Mouse (Mus musculus) adrenal gland, adult (tissue): Measurements from ENCODE around the gene Ldb1.

ENCODE experiments used
- DNase-seq, 2 experiments: peaks; one replicate each; pipeline ENCODE4 v3.0.0; 2022 to 2023; ENCODE audit warnings: low spot score in 1 of 2; ENCODE audit not compliant: inconsistent age in 2 of 2

The Ldb1 gene

DNA sequence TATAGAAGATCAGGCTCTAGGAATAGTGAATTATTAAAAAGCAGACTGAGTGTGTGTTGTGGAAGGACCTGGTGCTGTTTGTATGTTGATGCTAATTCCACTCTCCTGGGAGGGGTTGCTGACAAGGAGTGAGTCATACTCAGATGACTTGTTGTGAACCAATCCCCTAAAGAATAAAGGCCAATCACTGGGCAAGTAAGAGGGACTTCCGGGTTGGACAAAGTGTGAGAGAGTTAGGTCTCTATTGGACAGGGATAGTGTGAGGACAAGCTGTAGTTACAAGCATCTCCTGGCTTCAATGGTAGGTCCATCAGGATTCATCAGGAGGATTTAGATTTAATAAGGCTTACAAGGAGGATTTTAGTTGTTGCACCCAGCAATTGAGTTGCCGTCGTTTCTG, 56.8 kb downstream of the Ldb1 start:
- no peak for DNase-seq

DNA sequence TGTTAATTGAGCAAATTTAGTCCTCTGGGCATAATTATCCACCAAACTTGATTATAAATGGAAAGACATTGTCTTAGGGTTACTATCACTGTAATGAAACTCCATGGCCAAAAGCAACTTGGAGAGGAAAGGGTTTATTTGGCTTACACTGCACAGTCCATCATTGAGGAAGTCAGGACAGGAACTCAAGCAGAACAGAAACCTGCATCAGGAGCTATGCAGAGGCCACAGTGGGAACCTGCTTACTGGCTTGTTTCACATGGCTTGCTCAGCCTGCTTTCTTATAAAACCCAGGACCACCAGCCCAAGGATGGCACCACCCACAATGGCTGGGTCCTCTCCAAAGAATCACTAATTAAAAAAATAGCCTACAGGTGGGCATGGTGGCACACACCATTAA, 60.6 kb downstream of the Ldb1 start:
- DNase-seq, result peak in 1 of 2 experiments; percentile 23
